Mouse (Mus musculus) hindbrain, embryonic 11.5 days (tissue): ENCODE data around the gene Zfp704. TPM values are rescaled to one million over a fixed set of nuclear protein-coding genes. Genes with fewer than 3 reads are reported as not detected.

Experiments
- ATAC-seq: fragments of 200-750 bp; cut with Nextera tagmentation; 2 replicates; pipeline ENCODE4 v1.8.0; 2017; ENCODE audit warnings: mild to moderate bottlenecking, moderate TSS enrichment, moderate library complexity; ENCODE audit not compliant: low FRiP score
- DNase-seq: peaks from one replicate; pipeline ENCODE4 v3.0.0-alpha.2; 2015; ENCODE audit warnings: low spot score
- H3K27ac ChIP-seq: fragments of 300-500 bp; sonication (generic); 2 replicates; pipeline ENCODE4 v1.5.1; 2014; ENCODE audit warnings: mild to moderate bottlenecking, low read depth, low read length
- H3K27me3 ChIP-seq: fragments of 300-500 bp; sonication (generic); 2 replicates; pipeline ENCODE4 v1.6.1; 2014; ENCODE audit warnings: mild to moderate bottlenecking, low read length, moderate library complexity, mixed read lengths; ENCODE audit not compliant: control insufficient read depth, insufficient read depth
- H3K36me3 ChIP-seq: fragments of 300-500 bp; sonication (generic); 2 replicates; pipeline ENCODE4 v1.6.1; 2014; ENCODE audit warnings: mild to moderate bottlenecking, low read length, moderate library complexity, mixed read lengths; ENCODE audit not compliant: control insufficient read depth, insufficient read depth
- H3K4me1 ChIP-seq: fragments of 300-500 bp; sonication (generic); replicated peaks from 2 replicates; pipeline ENCODE4 v1.6.1; 2014; ENCODE audit warnings: low read length, mixed read lengths; ENCODE audit not compliant: control insufficient read depth, insufficient read depth
- H3K4me2 ChIP-seq: fragments of 300-500 bp; sonication (generic); replicated peaks from 2 replicates; pipeline ENCODE4 v1.6.1; 2014; ENCODE audit warnings: mild to moderate bottlenecking, low read depth, low read length
- H3K4me3 ChIP-seq: fragments of 300-500 bp; sonication (generic); 2 replicates; pipeline ENCODE4 v1.5.1; 2014; ENCODE audit warnings: low read depth, low read length
- H3K9ac ChIP-seq: fragments of 300-500 bp; sonication (generic); 2 replicates; pipeline ENCODE4 v1.6.1; 2014; ENCODE audit warnings: low read depth, low read length
- H3K9me3 ChIP-seq: fragments of 300-500 bp; sonication (generic); 2 replicates; pipeline ENCODE4 v1.6.1; 2016; ENCODE audit warnings: low read length; ENCODE audit not compliant: control insufficient read depth
- WGBS: fragments of 180-500 bp; shearing (Covaris S2); extraction: QIAGEN DNeasy Blood & Tissue Kit; methylation state at CpG from one replicate; pipeline ENCODE4 v1.1.7; 2014; 5-methylcytosine and 5-hydroxymethylcytosine counted together
- polyA plus RNA-seq: library from polyadenylated mRNA; unstranded; fragments of >200 nt; fragmentation: Nextera tagmentation; extraction: Ambion mirVana; gene quantifications from 2 replicates; pipeline ENCODE4 v1.2.1, GENCODE M21; 2014

Gene Zfp704
- polyA plus RNA-seq, 1 experiment from 2014 or later, result 7.9 TPM

- no peak for ATAC-seq
- 96% methylated on average over 7 of the region's 7 CpGs for WGBS
- no peak overlapping the region for H3K9ac ChIP-seq
These were observed 22.6 kb downstream of the Zfp704 start for GRCm38 (mm10) chr3:9587304-9587703.

DNA sequence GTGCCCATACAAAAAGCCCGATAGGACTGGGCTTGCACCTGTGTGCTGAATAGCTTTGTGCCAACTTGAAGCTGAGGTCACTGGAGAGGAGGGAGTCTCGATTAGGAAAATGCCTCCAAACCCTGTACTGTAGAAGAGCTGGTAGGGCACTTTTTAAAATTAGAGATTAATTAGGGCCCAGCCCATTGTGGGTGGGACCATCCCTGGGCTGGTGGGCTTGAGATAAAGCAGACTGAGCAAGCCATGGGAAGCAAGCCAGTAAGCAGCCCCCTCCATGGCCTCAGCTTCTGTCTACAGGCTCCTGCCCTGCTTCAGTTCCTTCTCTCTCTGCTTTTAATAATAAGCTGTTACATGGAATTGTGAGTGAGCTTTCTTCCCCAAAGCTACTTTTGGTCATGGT, 26.4 kb downstream of the Zfp704 start:
- H3K27me3 ChIP-seq, result no peaks in the 10 kb centered on the region
- H3K36me3 ChIP-seq, result no peaks in the 10 kb centered on the region
- H3K4me1 ChIP-seq, result no peaks in the 10 kb centered on the region
- H3K9me3 ChIP-seq, result no peaks in the 10 kb centered on the region
- 92% methylated on average over 2 of the region's 2 CpGs for WGBS
- ATAC-seq (no peak), DNase-seq (no peak)
- no peak overlapping the region for H3K9ac ChIP-seq
- no peak overlapping the region for H3K4me3 ChIP-seq
- H3K27ac ChIP-seq, result no peak overlapping the region
- H3K4me2 ChIP-seq, result no peak overlapping the region

More at GRCm38 (mm10) chr3:9587304-9587703, 22.6 kb downstream of the Zfp704 start:
- H3K4me1 ChIP-seq, result no peaks in the 10 kb centered on the region
- no peak overlapping the region for H3K4me3 ChIP-seq
- no peaks in the 10 kb centered on the region for H3K36me3 ChIP-seq
- H3K27me3 ChIP-seq, result no peaks in the 10 kb centered on the region
- no peak overlapping the region for H3K4me2 ChIP-seq
- DNase-seq, result no peak
- no peaks in the 10 kb centered on the region for H3K9me3 ChIP-seq
- H3K27ac ChIP-seq, result no peak overlapping the region

- Histone ChIP-seq H3K27ac (no peak overlapping the region), H3K9ac (no peak overlapping the region), H3K9me3 (no peaks in the 10 kb centered on the region), H3K27me3 (no peaks in the 10 kb centered on the region), H3K4me1 (no peaks in the 10 kb centered on the region), H3K4me3 (no peak overlapping the region), H3K36me3 (no peaks in the 10 kb centered on the region), H3K4me2 (no peak overlapping the region)
- DNase-seq (no peak), ATAC-seq (no peak)
- WGBS, result 93% methylated on average over 14 of the region's 14 CpGs
These were observed 28.7 kb downstream of the Zfp704 start for GRCm38 (mm10) chr3:9580952-9581798.

- Histone ChIP-seq H3K36me3 (no peaks in the 10 kb centered on the region), H3K9me3 (no peaks in the 10 kb centered on the region), H3K4me1 (no peaks in the 10 kb centered on the region), H3K27ac (no peak overlapping the region), H3K4me2 (no peak overlapping the region), H3K4me3 (no peak overlapping the region), H3K9ac (no peak overlapping the region), H3K27me3 (no peaks in the 10 kb centered on the region)
- 73% methylated on average over 3 of the region's 3 CpGs for WGBS
- DNase-seq (no peak), ATAC-seq (no peak)
These were observed 29.8 kb downstream of the Zfp704 start for GRCm38 (mm10) chr3:9580102-9580501.

GRCm38 (mm10) chr3:9579028-9579643, 30.7 kb downstream of the Zfp704 start:
- no peak overlapping the region for H3K4me3 ChIP-seq
- WGBS, result 84% methylated on average over 4 of the region's 4 CpGs
- H3K36me3 ChIP-seq, result no peaks in the 10 kb centered on the region
- DNase-seq, result no peak
- H3K9me3 ChIP-seq, result no peaks in the 10 kb centered on the region
- H3K4me1 ChIP-seq, result no peaks in the 10 kb centered on the region
- no peaks in the 10 kb centered on the region for H3K27me3 ChIP-seq
- no peak overlapping the region for H3K9ac ChIP-seq
- no peak for ATAC-seq
- H3K4me2 ChIP-seq, result no peak overlapping the region
- no peak overlapping the region for H3K27ac ChIP-seq

- Histone ChIP-seq H3K27ac (no peak overlapping the region), H3K36me3 (no peaks in the 10 kb centered on the region), H3K4me1 (no peaks in the 10 kb centered on the region), H3K9ac (no peak overlapping the region), H3K4me3 (no peak overlapping the region), H3K9me3 (no peaks in the 10 kb centered on the region), H3K4me2 (no peak overlapping the region), H3K27me3 (no peaks in the 10 kb centered on the region)
- 87% methylated on average over 4 of the region's 4 CpGs for WGBS
- DNase-seq (no peak), ATAC-seq (no peak)
These were observed 33.0 kb downstream of the Zfp704 start for GRCm38 (mm10) chr3:9576872-9577271.

DNA sequence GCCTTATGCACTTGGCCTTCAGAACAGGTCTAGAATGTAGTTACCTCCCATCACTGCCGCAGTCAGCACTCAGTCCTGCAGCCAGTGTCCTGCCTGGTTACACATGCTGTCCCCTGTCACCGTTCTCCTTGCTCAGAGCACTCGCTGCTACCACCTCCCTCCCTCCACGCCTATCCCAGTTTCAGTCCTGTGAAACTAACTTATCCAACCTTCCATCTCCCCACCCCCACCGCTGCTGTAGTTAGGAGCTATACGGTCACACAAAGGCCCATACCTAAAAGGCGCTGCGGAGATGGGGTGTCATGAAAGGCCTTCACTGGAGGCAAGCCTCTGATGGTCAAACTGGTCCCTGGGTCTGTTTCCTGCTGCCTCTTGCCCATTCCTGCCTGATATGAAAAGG, 35.6 kb downstream of the Zfp704 start:
- no peak overlapping the region for H3K4me2 ChIP-seq
- WGBS, result 63% methylated on average over 8 of the region's 8 CpGs
- no peaks in the 10 kb centered on the region for H3K9me3 ChIP-seq
- no peaks in the 10 kb centered on the region for H3K4me1 ChIP-seq
- DNase-seq (no peak), ATAC-seq (no peak)
- H3K4me3 ChIP-seq, result no peak overlapping the region
- H3K36me3 ChIP-seq, result no peaks in the 10 kb centered on the region
- H3K9ac ChIP-seq, result no peak overlapping the region
- no peaks in the 10 kb centered on the region for H3K27me3 ChIP-seq
- H3K27ac ChIP-seq, result no peak overlapping the region

- Histone ChIP-seq H3K9ac (no peak overlapping the region), H3K4me3 (no peak overlapping the region), H3K27ac (no peak overlapping the region), H3K9me3 (no peaks in the 10 kb centered on the region), H3K36me3 (no peaks in the 10 kb centered on the region), H3K4me1 (no peaks in the 10 kb centered on the region), H3K4me2 (no peak overlapping the region), H3K27me3 (no peaks in the 10 kb centered on the region)
- no peak for ATAC-seq
- 79% methylated on average over 6 of the region's 6 CpGs for WGBS
- no peak for DNase-seq
These were observed 36.3 kb downstream of the Zfp704 start for GRCm38 (mm10) chr3:9573581-9573980.

DNA sequence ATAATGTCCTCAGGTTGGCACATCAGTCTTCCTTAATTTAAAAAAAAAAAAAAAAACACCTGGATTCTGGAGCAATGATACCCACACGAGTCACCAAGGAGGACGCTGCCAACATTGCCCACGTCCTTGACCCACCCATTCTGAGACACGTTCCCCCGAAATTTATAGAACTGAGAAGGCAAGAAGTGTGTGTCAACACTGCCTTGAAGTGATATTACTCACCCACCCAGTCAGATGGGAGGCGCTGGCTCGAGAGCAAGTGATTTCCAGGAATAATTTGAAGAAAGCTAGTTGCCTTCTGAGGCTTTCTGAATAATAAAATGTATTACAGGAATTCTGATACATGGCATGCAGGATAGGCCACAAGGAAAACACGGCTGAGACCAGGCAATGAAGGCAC, 37.6 kb downstream of the Zfp704 start:
- H3K4me2 ChIP-seq, result no peak overlapping the region
- 95% methylated on average over 8 of the region's 8 CpGs for WGBS

More for the DNA sequence above, 37.6 kb downstream of the Zfp704 start:
- Histone ChIP-seq H3K4me1 (no peaks in the 10 kb centered on the region), H3K9ac (no peak overlapping the region), H3K9me3 (no peaks in the 10 kb centered on the region), H3K4me3 (no peak overlapping the region), H3K36me3 (no peaks in the 10 kb centered on the region), H3K27me3 (no peaks in the 10 kb centered on the region), H3K27ac (no peak overlapping the region)
- DNase-seq (no peak), ATAC-seq (no peak)
